27 mouse cellular contexts compared by ENCODE assay signal in genomic region chr4:106818332-106818731, GRCm38 (mm10).
"Had no signal": no experiment of that assay in that cellular context is flagged by ENCODE, and none has a peak within 500 bp of the region (broad histone marks: within the 10 kb centered on the region; RNA-seq: fewer than 3 reads in every experiment).

No protein-coding gene starts in this region.

- H3K9me3 ChIP-seq: heart, embryonic 13.5 days; heart, embryonic 15.5 days; hindbrain, embryonic 13.5 days; hindbrain, embryonic 15.5 days; limb, embryonic 12.5 days; liver, embryonic 13.5 days; liver, embryonic 15.5 days had no signal

- H3K4me1 ChIP-seq: heart, embryonic 13.5 days; heart, embryonic 15.5 days; liver, embryonic 13.5 days; liver, embryonic 15.5 days had no signal

- DNase-seq: gastrocnemius, adult 2 months; gastrocnemius, postnatal 10 days; gastrocnemius, postnatal 25 days; heart, adult 11 months; heart, adult 2 months; heart, postnatal 14 days; heart, postnatal 36 days; kidney, adult 18-20 months; kidney, adult 8-10 months; kidney, postnatal 10 days; kidney, postnatal 25 days; kidney, postnatal 4 days; left cerebral cortex, postnatal 4 days; liver; liver, embryonic 13.5 days had no signal

- H3K27me3 ChIP-seq: heart, embryonic 13.5 days; heart, embryonic 15.5 days; hindbrain, embryonic 15.5 days; limb, embryonic 12.5 days had no signal

- H3K36me3 ChIP-seq: heart, embryonic 13.5 days; heart, embryonic 15.5 days; hindbrain, embryonic 13.5 days; hindbrain, embryonic 15.5 days; limb, embryonic 12.5 days; liver, embryonic 13.5 days; liver, embryonic 15.5 days had no signal

- H3K27ac ChIP-seq: gastrocnemius, adult 2 months; heart, adult 2 months; heart, embryonic 13.5 days; heart, embryonic 15.5 days; hindbrain, embryonic 13.5 days; hindbrain, embryonic 15.5 days; hindbrain, postnatal 0 days; layer of hippocampus, adult 2 months; left cerebral cortex, adult 2 months; limb, embryonic 12.5 days; liver, embryonic 13.5 days; liver, embryonic 15.5 days had no signal

- H3K9ac ChIP-seq: heart, embryonic 13.5 days; heart, embryonic 15.5 days; hindbrain, embryonic 13.5 days; hindbrain, embryonic 15.5 days; limb, embryonic 12.5 days; liver, embryonic 13.5 days; liver, embryonic 15.5 days had no signal

- H3K4me2 ChIP-seq: heart, embryonic 11.5 days; heart, embryonic 13.5 days; heart, embryonic 15.5 days; hindbrain, embryonic 13.5 days; hindbrain, embryonic 15.5 days; limb, embryonic 12.5 days; liver, embryonic 11.5 days; liver, embryonic 13.5 days; liver, embryonic 15.5 days had no signal

- H3K4me3 ChIP-seq: gastrocnemius, adult 2 months; heart, adult 2 months; heart, embryonic 13.5 days; heart, embryonic 15.5 days; hindbrain, embryonic 13.5 days; hindbrain, embryonic 15.5 days; layer of hippocampus, adult 2 months; left cerebral cortex, adult 2 months; limb, embryonic 12.5 days; liver, embryonic 13.5 days; liver, embryonic 15.5 days had no signal

- ATAC-seq: hindbrain, postnatal 0 days; intestine, postnatal 0 days had no signal
